Mouse (Mus musculus) MEL (cell line): ENCODE results near the gene Ttll1. TPM values are rescaled to one million over a fixed set of nuclear protein-coding genes. Genes with fewer than 3 reads are reported as not detected.

Experiments
- DNase-seq: peaks from one replicate; pipeline ENCODE4 v3.0.0; 2011; ENCODE audit warnings: low read depth, low spot score
- H3K27ac ChIP-seq: 2 replicates; pipeline ENCODE4 v1.5.1; 2012; ENCODE audit warnings: low read depth, mild to moderate bottlenecking, control low read depth, low read length, moderate library complexity; ENCODE audit not compliant: control insufficient read depth
- H3K27me3 ChIP-seq, 2 experiments: fragments of 150-350 bp in 1 of 2; sonication (generic) in 1 of 2; 2 replicates each; pipeline ENCODE4 v1.6.1; 2012; ENCODE audit warnings: low read length in 2 of 2, mild to moderate bottlenecking in 2 of 2, improper control_type of control experiment in 1 of 2, moderate library complexity in 1 of 2; ENCODE audit not compliant: insufficient read depth in 2 of 2, control insufficient read depth in 1 of 2
- H3K36me3 ChIP-seq, 2 experiments: 2 replicates each; pipeline ENCODE4 v1.6.1; 2012 to 2014; ENCODE audit warnings: low read length in 2 of 2, improper control_type of control experiment in 1 of 2, inconsistent platforms in 1 of 2, mild to moderate bottlenecking in 1 of 2; ENCODE audit not compliant: insufficient read depth in 2 of 2, control insufficient read depth in 1 of 2
- H3K4me1 ChIP-seq, 2 experiments: fragments of 150-350 bp in 1 of 2; sonication (generic) in 1 of 2; 2 replicates each; pipeline ENCODE4 v1.6.1; 2012; ENCODE audit warnings: low read length in 2 of 2, improper control_type of control experiment in 1 of 2, mild to moderate bottlenecking in 1 of 2; ENCODE audit not compliant: insufficient read depth in 2 of 2, control insufficient read depth in 1 of 2
- H3K4me3 ChIP-seq, 2 experiments: fragments of 150-350 bp in 1 of 2; sonication (generic) in 1 of 2; 2 replicates each; pipeline ENCODE4 v1.5.1; 2012; ENCODE audit warnings: low read depth in 2 of 2, low read length in 2 of 2, mild to moderate bottlenecking in 2 of 2, moderate library complexity in 2 of 2, control low read depth in 1 of 2, improper control_type of control experiment in 1 of 2; ENCODE audit not compliant: control insufficient read depth in 1 of 2, insufficient read depth in 1 of 2
- H3K79me2 ChIP-seq: 2 replicates; pipeline ENCODE4 v1.6.1; 2012; ENCODE audit warnings: mild to moderate bottlenecking, low read length, moderate library complexity; ENCODE audit not compliant: control insufficient read depth, poor library complexity, insufficient read depth
- H3K9ac ChIP-seq: 2 replicates; pipeline ENCODE4 v1.6.1; 2012; ENCODE audit warnings: low read depth, mild to moderate bottlenecking, control low read depth, low read length, moderate library complexity; ENCODE audit not compliant: control insufficient read depth, poor library complexity, severe bottlenecking
- H3K9me3 ChIP-seq: fragments of 150-350 bp; sonication (generic); replicated peaks from 2 replicates; pipeline ENCODE4 v1.6.1; 2012; ENCODE audit warnings: mild to moderate bottlenecking, low read length, improper control_type of control experiment, moderate library complexity; ENCODE audit not compliant: insufficient read depth
- BHLHE40 ChIP-seq: IDR thresholded peaks from 2 replicates; pipeline ENCODE4 v1.6.1; 2012; ENCODE audit warnings: low read depth, mild to moderate bottlenecking, inconsistent platforms, low read length, improper control_type of control experiment, borderline replicate concordance
- CHD2 ChIP-seq: IDR thresholded peaks from 2 replicates; pipeline ENCODE4 v1.6.1; 2011; ENCODE audit warnings: low read length, improper control_type of control experiment
- E2F4 ChIP-seq: IDR thresholded peaks from 2 replicates; pipeline ENCODE4 v1.6.1; 2011; ENCODE audit warnings: low read depth, low read length, improper control_type of control experiment, borderline replicate concordance
- ELF1 ChIP-seq: IDR thresholded peaks from 2 replicates; pipeline ENCODE4 v1.6.1; 2014; ENCODE audit warnings: low read depth, mild to moderate bottlenecking, inconsistent platforms, low read length, improper control_type of control experiment, moderate library complexity
- EP300 ChIP-seq, 2 experiments: IDR thresholded peaks; 2 replicates each; pipeline ENCODE4 v1.6.1; 2011; ENCODE audit warnings: improper control_type of control experiment in 2 of 2, low read length in 2 of 2, low read depth in 1 of 2, mild to moderate bottlenecking in 1 of 2
- ETS1 ChIP-seq: IDR thresholded peaks from 2 replicates; pipeline ENCODE4 v1.6.1; 2012; ENCODE audit warnings: low read depth, mild to moderate bottlenecking, inconsistent platforms, low read length, improper control_type of control experiment, moderate library complexity
- GABPA ChIP-seq: IDR thresholded peaks from 2 replicates; pipeline ENCODE4 v1.6.1; 2012; ENCODE audit warnings: low read depth, mild to moderate bottlenecking, inconsistent platforms, low read length, improper control_type of control experiment, moderate library complexity
- HCFC1 ChIP-seq: IDR thresholded peaks from 2 replicates; pipeline ENCODE4 v1.6.1; 2012; ENCODE audit warnings: low read depth, mild to moderate bottlenecking, inconsistent platforms, low read length, improper control_type of control experiment, moderate library complexity
- JUND ChIP-seq: IDR thresholded peaks from 2 replicates; pipeline ENCODE4 v1.6.1; 2011; ENCODE audit warnings: low read depth, mild to moderate bottlenecking, improper control_type of control experiment, low read length
- KAT2A ChIP-seq: conservative IDR thresholded peaks from 2 replicates; pipeline ENCODE4 v1.6.1; 2012; ENCODE audit warnings: low read depth, low read length, improper control_type of control experiment, inconsistent platforms
- MAFK ChIP-seq: IDR thresholded peaks from 2 replicates; pipeline ENCODE4 v1.6.1; 2011; ENCODE audit warnings: low read depth, mild to moderate bottlenecking, low read length, improper control_type of control experiment, borderline replicate concordance
- NRF1 ChIP-seq: IDR thresholded peaks from 2 replicates; pipeline ENCODE4 v1.6.1; 2014; ENCODE audit warnings: low read depth, mild to moderate bottlenecking, inconsistent platforms, low read length, improper control_type of control experiment, moderate library complexity; ENCODE audit not compliant: poor library complexity, insufficient read depth, severe bottlenecking
- POLR2A ChIP-seq, 2 experiments: IDR thresholded peaks; 2 replicates each; pipeline ENCODE4 v1.6.1; 2011 to 2012; ENCODE audit warnings: low read length in 2 of 2, mild to moderate bottlenecking in 2 of 2, control low read depth in 1 of 2, improper control_type of control experiment in 1 of 2, low read depth in 1 of 2, moderate library complexity in 1 of 2; ENCODE audit not compliant: control insufficient read depth in 1 of 2, insufficient read depth in 1 of 2, poor library complexity in 1 of 2
- RAD21 ChIP-seq: IDR thresholded peaks from 2 replicates; pipeline ENCODE4 v1.6.1; 2011; ENCODE audit warnings: mild to moderate bottlenecking, low read depth, low read length, improper control_type of control experiment
- RCOR1 ChIP-seq: IDR thresholded peaks from 2 replicates; pipeline ENCODE4 v1.6.1; 2012; ENCODE audit warnings: low read depth, mild to moderate bottlenecking, inconsistent platforms, low read length, improper control_type of control experiment
- SMC3 ChIP-seq: IDR thresholded peaks from 2 replicates; pipeline ENCODE4 v1.6.1; 2011; ENCODE audit warnings: low read depth, low read length, improper control_type of control experiment
- TAL1 ChIP-seq: IDR thresholded peaks from 2 replicates; pipeline ENCODE4 v1.6.1; 2012; ENCODE audit warnings: mild to moderate bottlenecking, inconsistent platforms, low read length, moderate library complexity, mixed read lengths
- TBP ChIP-seq: IDR thresholded peaks from 2 replicates; pipeline ENCODE4 v1.8.0; 2011; ENCODE audit warnings: low read depth, low read length, improper control_type of control experiment
- TCF12 ChIP-seq: IDR thresholded peaks from 2 replicates; pipeline ENCODE4 v1.6.1; 2014; ENCODE audit warnings: low read depth, mild to moderate bottlenecking, inconsistent platforms, low read length, improper control_type of control experiment, moderate library complexity
- UBTF ChIP-seq: IDR thresholded peaks from 2 replicates; pipeline ENCODE4 v1.6.1; 2012; ENCODE audit warnings: low read depth, mild to moderate bottlenecking, inconsistent platforms, low read length, improper control_type of control experiment, moderate library complexity, borderline replicate concordance; ENCODE audit not compliant: insufficient read depth
- ZKSCAN1 ChIP-seq: IDR thresholded peaks from 2 replicates; pipeline ENCODE4 v1.6.1; 2012; ENCODE audit warnings: low read depth, mild to moderate bottlenecking, inconsistent platforms, low read length, improper control_type of control experiment, moderate library complexity
- ZMIZ1 ChIP-seq: IDR thresholded peaks from 2 replicates; pipeline ENCODE4 v1.6.1; 2012; ENCODE audit warnings: low read depth, mild to moderate bottlenecking, inconsistent platforms, low read length, improper control_type of control experiment, moderate library complexity
- ZNF384 ChIP-seq: IDR thresholded peaks from 2 replicates; pipeline ENCODE4 v1.6.1; 2012; ENCODE audit warnings: low read depth, mild to moderate bottlenecking, inconsistent platforms, low read length, improper control_type of control experiment
- polyA plus RNA-seq, 2 experiments: library from polyadenylated mRNA; stranded (reverse) in 1 of 2; unstranded in 1 of 2; fragments of >175 nt in 1 of 2; fragments of >200 nt in 1 of 2; gene quantifications; 2 replicates each; pipeline versions ENCODE4 v1.2.1 to v1.2.4; 2012; ENCODE audit warnings: low replicate concordance in 2 of 2, low read depth in 1 of 2; ENCODE audit not compliant: insufficient read length in 2 of 2, insufficient read depth in 1 of 2, missing spikeins in 1 of 2
- total RNA-seq: library from RNA; depleted of rRNA; stranded (reverse); fragments of 300-350 nt; gene quantifications from 2 replicates; pipeline ENCODE4 v1.2.3, GENCODE M21; 2012

Gene Ttll1
- total and polyA plus RNA-seq, 3 experiments, result 3.4 to 14.1 TPM; not detected in 1

- no peak for TF ChIP-seq ZKSCAN1
- TF ChIP-seq RAD21, result no peak
- no peak for TF ChIP-seq MAFK
- TF ChIP-seq EP300 (IDR thresholded peaks at IDR 0.05; ENCODE audit: low read depth in 1 of 2, low read length in 2 of 2), result no peak
- TF ChIP-seq ETS1, result no peak
- TF ChIP-seq POLR2A (IDR thresholded peaks at IDR 0.05; ENCODE audit: control insufficient read depth in 1 of 2, insufficient read depth in 1 of 2, low read depth in 1 of 2, low read length in 2 of 2, poor library complexity in 1 of 2), result no peak
- TF ChIP-seq UBTF, result no peak
- no peak for TF ChIP-seq JUND
- Histone ChIP-seq H3K9me3 (no peaks in the 10 kb centered on the region), H3K4me1 (peaks cover 0 to 13% of the 10 kb centered on the region in 2 experiments; a peak in 2 of 4 replicates), H3K27ac (no peak overlapping the region), H3K27me3 (no peaks in the 10 kb centered on the region), H3K79me2 (peaks cover 1% of the 10 kb centered on the region; the same call in 1 of the 2 replicates), H3K4me3 (no peak overlapping the region), H3K36me3 (peaks cover 0 to 3% of the 10 kb centered on the region in 2 experiments; a peak in 1 of 4 replicates), H3K9ac (no peak overlapping the region)
- DNase-seq, result no peak
Measured at GRCm38 (mm10) chr15:83530688-83531087, 20.0 kb upstream of the Ttll1 start.

GRCm38 (mm10) chr15:83530233-83530632 lies 19.5 kb upstream of the Ttll1 start:
- Histone ChIP-seq H3K27ac (no peak overlapping the region), H3K9me3 (no peaks in the 10 kb centered on the region), H3K4me3 (no peak overlapping the region), H3K79me2 (peaks cover 1% of the 10 kb centered on the region; the same call in 1 of the 2 replicates), H3K36me3 (peaks cover 0 to under 1% of the 10 kb centered on the region in 2 experiments; a peak in 1 of 4 replicates), H3K9ac (no peak overlapping the region), H3K27me3 (no peaks in the 10 kb centered on the region), H3K4me1 (peaks cover 0 to 9% of the 10 kb centered on the region in 2 experiments; a peak in 2 of 4 replicates)
- TF ChIP-seq RCOR1 (no peak), NRF1 (no peak), BHLHE40 (no peak), TAL1 (no peak), E2F4 (no peak), HCFC1 (no peak), TCF12 (no peak), CHD2 (no peak), ZMIZ1 (no peak), UBTF (no peak), SMC3 (no peak), GABPA (no peak), ELF1 (no peak), ZNF384 (no peak), POLR2A (IDR thresholded peaks at IDR 0.05; ENCODE audit: control insufficient read depth in 1 of 2, insufficient read depth in 1 of 2, low read depth in 1 of 2, low read length in 2 of 2, poor library complexity in 1 of 2) (no peak), TBP (no peak), MAFK (no peak), KAT2A (no peak)
- DNase-seq, result no peak
